Mouse (Mus musculus): Measurements from ENCODE around the gene Lifr. TPM values are rescaled to one million over a fixed set of nuclear protein-coding genes. Genes with fewer than 3 reads are reported as not detected.
A peak's percentile ranks its signal among the peaks of the same experiment; 100 is the strongest.

The Lifr gene
- polyA plus RNA-seq, 1 experiment from 2014 or later, result 31.4 TPM

- no peak for ATAC-seq (replicated peaks; ENCODE audit: insufficient number of reproducible peaks, low FRiP score, low TSS enrichment)
- Histone ChIP-seq H3K4me2 (no peak overlapping the region), H3K4me3 (ENCODE audit: low read depth, low read length) (no peak overlapping the region), H3K9ac (ENCODE audit: low read depth, low read length) (0 out of 2 replicates have a peak overlapping the region, but pooled peaks have one; percentile 1), H3K9me3 (replicated peaks; ENCODE audit: control insufficient read depth, low read length) (no peaks in the 10 kb centered on the region), H3K4me1 (ENCODE audit: control insufficient read depth, insufficient read depth, low read length) (peaks cover 39% of the 10 kb centered on the region), H3K27me3 (ENCODE audit: control insufficient read depth, insufficient read depth, low read length) (no peaks in the 10 kb centered on the region), H3K36me3 (ENCODE audit: control insufficient read depth, insufficient read depth, low read length) (no peaks in the 10 kb centered on the region), H3K27ac (ENCODE audit: low read depth, low read length) (peak overlapping the region; percentile 48)
- WGBS (ENCODE audit: insufficient replicate concordance), result 48% methylated on average over 9 of the region's 9 CpGs
Measured at GRCm38 (mm10) chr15:7201421-7202380, 111.3 kb downstream of the Lifr start.

DNA sequence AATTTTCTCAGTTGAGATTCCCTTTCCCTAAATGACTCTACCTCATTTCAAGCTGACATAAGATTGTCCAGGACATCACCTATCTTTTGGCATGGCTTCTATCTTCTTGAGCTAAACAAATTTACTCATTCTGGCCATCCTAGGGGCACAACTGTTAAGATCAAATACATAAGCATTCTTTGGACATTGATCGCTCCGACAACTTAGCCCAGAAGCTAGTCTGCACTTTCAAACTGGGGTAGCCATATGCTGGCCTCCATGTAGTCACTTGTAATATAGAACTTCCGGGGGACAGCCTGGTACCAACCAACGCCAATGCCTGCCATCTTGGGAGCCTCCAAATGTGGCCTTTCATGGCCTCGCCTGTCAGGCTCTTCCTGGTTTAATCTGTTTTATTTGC, 112.6 kb downstream of the Lifr start:
- no peak for ATAC-seq (replicated peaks; ENCODE audit: insufficient number of reproducible peaks, low FRiP score, low TSS enrichment)
- Histone ChIP-seq H3K27me3 (ENCODE audit: control insufficient read depth, insufficient read depth, low read length) (no peaks in the 10 kb centered on the region), H3K27ac (ENCODE audit: low read depth, low read length) (no peak overlapping the region), H3K4me1 (ENCODE audit: control insufficient read depth, insufficient read depth, low read length) (peaks cover 39% of the 10 kb centered on the region), H3K9me3 (replicated peaks; ENCODE audit: control insufficient read depth, low read length) (no peaks in the 10 kb centered on the region), H3K36me3 (ENCODE audit: control insufficient read depth, insufficient read depth, low read length) (no peaks in the 10 kb centered on the region), H3K4me3 (ENCODE audit: low read depth, low read length) (no peak overlapping the region), H3K9ac (ENCODE audit: low read depth, low read length) (no peak overlapping the region), H3K4me2 (no peak overlapping the region)
- WGBS (ENCODE audit: insufficient replicate concordance), result 91% methylated on average over 5 of the region's 5 CpGs

DNA sequence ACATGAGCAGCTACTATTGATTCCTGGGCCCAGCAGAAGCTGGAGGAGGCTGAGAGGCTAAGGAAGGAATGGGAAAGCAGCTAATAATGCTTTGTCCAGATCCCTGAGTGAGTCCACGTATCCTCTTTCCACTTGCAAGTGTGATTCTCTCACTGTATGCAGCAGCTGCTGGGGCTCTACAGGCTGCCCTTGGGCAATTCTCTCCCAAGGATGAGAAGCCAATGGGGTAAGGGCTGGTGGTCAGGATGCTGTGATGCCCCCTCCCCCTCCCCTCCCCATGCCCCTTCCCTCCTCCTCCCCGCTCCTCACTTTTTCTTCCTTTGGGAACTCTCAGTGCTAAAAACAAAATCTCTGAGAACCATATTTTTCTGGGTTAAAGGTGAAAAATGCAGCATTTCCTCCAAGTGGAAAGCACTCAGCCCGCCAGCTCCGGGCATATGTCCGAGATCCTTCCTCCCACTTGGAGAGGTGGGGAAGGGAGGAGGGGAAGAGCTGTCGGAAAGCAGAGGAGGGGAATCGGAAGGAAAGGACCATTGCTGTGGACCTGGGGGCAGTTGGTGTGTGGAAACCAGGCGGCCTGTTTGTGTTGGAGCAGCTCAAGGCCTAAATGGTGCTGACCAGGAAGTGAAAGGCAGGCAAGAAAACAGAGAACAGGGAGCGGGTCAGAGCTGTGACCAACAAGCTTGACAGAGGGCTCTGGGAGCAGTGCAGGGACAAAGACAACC, 113.4 kb downstream of the Lifr start:
- WGBS (ENCODE audit: insufficient replicate concordance), result 49% methylated on average over 8 of the region's 9 CpGs
- peak overlapping the region; percentile 29; the same call in 1 of the 2 replicates for H3K27ac ChIP-seq (ENCODE audit: low read depth, low read length)
- no peak for ATAC-seq (replicated peaks; ENCODE audit: insufficient number of reproducible peaks, low FRiP score, low TSS enrichment)

DNA sequence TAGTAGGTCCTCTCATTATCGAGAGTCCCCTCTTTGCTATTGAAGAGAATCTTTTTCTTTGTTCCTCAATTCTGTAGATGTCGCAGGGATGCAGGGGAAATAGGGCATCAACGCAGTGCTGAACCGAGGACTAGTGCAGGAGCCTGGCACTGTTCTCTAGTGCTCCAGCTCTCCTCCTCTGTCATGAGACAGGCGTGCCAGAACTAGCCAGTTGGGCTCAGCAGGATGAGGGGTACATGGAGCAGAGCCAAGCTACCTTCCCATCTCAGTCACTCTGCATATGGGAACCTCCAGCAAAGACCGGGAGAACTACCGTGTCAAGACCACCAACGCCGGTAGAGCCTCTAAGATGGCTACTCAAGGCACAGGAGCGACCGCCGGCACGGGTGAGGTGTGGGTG, 114.5 kb downstream of the Lifr start:
- 82% methylated on average over 13 of the region's 13 CpGs for WGBS (ENCODE audit: insufficient replicate concordance)
- Histone ChIP-seq H3K4me3 (ENCODE audit: low read depth, low read length) (no peak overlapping the region), H3K9me3 (replicated peaks; ENCODE audit: control insufficient read depth, low read length) (no peaks in the 10 kb centered on the region), H3K4me2 (no peak overlapping the region), H3K27ac (ENCODE audit: low read depth, low read length) (no peak overlapping the region), H3K36me3 (ENCODE audit: control insufficient read depth, insufficient read depth, low read length) (no peaks in the 10 kb centered on the region), H3K4me1 (ENCODE audit: control insufficient read depth, insufficient read depth, low read length) (peaks cover 39% of the 10 kb centered on the region), H3K27me3 (ENCODE audit: control insufficient read depth, insufficient read depth, low read length) (no peaks in the 10 kb centered on the region), H3K9ac (ENCODE audit: low read depth, low read length) (no peak overlapping the region)
- ATAC-seq (replicated peaks; ENCODE audit: insufficient number of reproducible peaks, low FRiP score, low TSS enrichment), result no peak

More for the DNA sequence above, 113.4 kb downstream of the Lifr start:
- no peaks in the 10 kb centered on the region for H3K9me3 ChIP-seq (replicated peaks; ENCODE audit: control insufficient read depth, low read length)
- no peaks in the 10 kb centered on the region for H3K36me3 ChIP-seq (ENCODE audit: control insufficient read depth, insufficient read depth, low read length)
- H3K4me3 ChIP-seq (ENCODE audit: low read depth, low read length), result no peak overlapping the region
- H3K27me3 ChIP-seq (ENCODE audit: control insufficient read depth, insufficient read depth, low read length), result no peaks in the 10 kb centered on the region
- no peak overlapping the region for H3K4me2 ChIP-seq
- H3K9ac ChIP-seq (ENCODE audit: low read depth, low read length), result no peak overlapping the region
- peaks cover 39% of the 10 kb centered on the region for H3K4me1 ChIP-seq (ENCODE audit: control insufficient read depth, insufficient read depth, low read length)

GRCm38 (mm10) chr15:7206110-7206509, 115.7 kb downstream of the Lifr start:
- H3K4me1 ChIP-seq (ENCODE audit: control insufficient read depth, insufficient read depth, low read length), result peaks cover 38% of the 10 kb centered on the region

DNA sequence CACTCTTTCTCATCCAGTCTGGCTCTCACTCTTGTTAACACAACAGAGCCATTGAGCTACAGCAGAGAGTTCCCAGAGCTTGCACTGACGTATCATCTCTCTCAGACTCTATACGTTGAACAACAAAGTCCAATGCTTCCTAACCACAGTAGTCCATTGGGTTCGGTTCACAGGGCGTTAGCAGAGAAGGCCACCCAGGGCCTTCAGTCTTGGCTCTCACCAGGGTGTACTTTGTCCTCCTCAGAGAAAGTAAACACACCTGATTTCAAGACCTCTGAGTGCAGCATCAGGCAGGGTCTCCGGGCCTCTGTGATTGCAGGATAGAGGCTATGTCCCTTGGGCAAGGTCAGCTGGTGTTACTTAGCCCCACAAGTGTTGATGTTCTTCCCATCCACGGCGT, 116.9 kb downstream of the Lifr start:
- WGBS (ENCODE audit: insufficient replicate concordance), result 83% methylated on average over 7 of the region's 7 CpGs
- no peaks in the 10 kb centered on the region for H3K36me3 ChIP-seq (ENCODE audit: control insufficient read depth, insufficient read depth, low read length)
- no peak for ATAC-seq (replicated peaks; ENCODE audit: insufficient number of reproducible peaks, low FRiP score, low TSS enrichment)

More at GRCm38 (mm10) chr15:7206110-7206509, 115.7 kb downstream of the Lifr start:
- Histone ChIP-seq H3K9me3 (replicated peaks; ENCODE audit: control insufficient read depth, low read length) (no peaks in the 10 kb centered on the region), H3K9ac (ENCODE audit: low read depth, low read length) (no peak overlapping the region), H3K36me3 (ENCODE audit: control insufficient read depth, insufficient read depth, low read length) (no peaks in the 10 kb centered on the region), H3K27me3 (ENCODE audit: control insufficient read depth, insufficient read depth, low read length) (no peaks in the 10 kb centered on the region), H3K27ac (ENCODE audit: low read depth, low read length) (no peak overlapping the region), H3K4me3 (ENCODE audit: low read depth, low read length) (no peak overlapping the region), H3K4me2 (no peak overlapping the region)
- WGBS (ENCODE audit: insufficient replicate concordance), result 36% methylated on average over 5 of the region's 5 CpGs
- ATAC-seq (replicated peaks; ENCODE audit: insufficient number of reproducible peaks, low FRiP score, low TSS enrichment), result no peak

GRCm38 (mm10) chr15:7208180-7208579, 117.8 kb downstream of the Lifr start:
- Histone ChIP-seq H3K27me3 (ENCODE audit: control insufficient read depth, insufficient read depth, low read length) (no peaks in the 10 kb centered on the region), H3K4me2 (no peak overlapping the region), H3K36me3 (ENCODE audit: control insufficient read depth, insufficient read depth, low read length) (no peaks in the 10 kb centered on the region), H3K9me3 (replicated peaks; ENCODE audit: control insufficient read depth, low read length) (no peaks in the 10 kb centered on the region), H3K4me1 (ENCODE audit: control insufficient read depth, insufficient read depth, low read length) (peaks cover 27% of the 10 kb centered on the region), H3K9ac (ENCODE audit: low read depth, low read length) (no peak overlapping the region), H3K4me3 (ENCODE audit: low read depth, low read length) (no peak overlapping the region), H3K27ac (ENCODE audit: low read depth, low read length) (no peak overlapping the region)
- WGBS (ENCODE audit: insufficient replicate concordance), result 81% methylated on average over 9 of the region's 9 CpGs
- ATAC-seq (replicated peaks; ENCODE audit: insufficient number of reproducible peaks, low FRiP score, low TSS enrichment), result no peak

More for the DNA sequence above, 116.9 kb downstream of the Lifr start:
- Histone ChIP-seq H3K27ac (ENCODE audit: low read depth, low read length) (no peak overlapping the region), H3K9me3 (replicated peaks; ENCODE audit: control insufficient read depth, low read length) (no peaks in the 10 kb centered on the region), H3K4me2 (no peak overlapping the region), H3K27me3 (ENCODE audit: control insufficient read depth, insufficient read depth, low read length) (no peaks in the 10 kb centered on the region), H3K9ac (ENCODE audit: low read depth, low read length) (no peak overlapping the region), H3K4me3 (ENCODE audit: low read depth, low read length) (no peak overlapping the region), H3K4me1 (ENCODE audit: control insufficient read depth, insufficient read depth, low read length) (peaks cover 30% of the 10 kb centered on the region)

GRCm38 (mm10) chr15:7213683-7214082, 123.3 kb downstream of the Lifr start:
- no peak overlapping the region for H3K4me2 ChIP-seq
- H3K4me3 ChIP-seq (ENCODE audit: low read depth, low read length), result no peak overlapping the region
- H3K9ac ChIP-seq (ENCODE audit: low read depth, low read length), result no peak overlapping the region
- 46% methylated on average over 1 of the region's 1 CpGs for WGBS (ENCODE audit: insufficient replicate concordance)
- no peaks in the 10 kb centered on the region for H3K36me3 ChIP-seq (ENCODE audit: control insufficient read depth, insufficient read depth, low read length)
- H3K27me3 ChIP-seq (ENCODE audit: control insufficient read depth, insufficient read depth, low read length), result no peaks in the 10 kb centered on the region
- H3K27ac ChIP-seq (ENCODE audit: low read depth, low read length), result no peak overlapping the region
- no peaks in the 10 kb centered on the region for H3K9me3 ChIP-seq (replicated peaks; ENCODE audit: control insufficient read depth, low read length)
- no peak for ATAC-seq (replicated peaks; ENCODE audit: insufficient number of reproducible peaks, low FRiP score, low TSS enrichment)
- H3K4me1 ChIP-seq (ENCODE audit: control insufficient read depth, insufficient read depth, low read length), result peaks cover 4% of the 10 kb centered on the region
